Mouse (Mus musculus) heart, postnatal 36 days (tissue): ENCODE measurements around the gene Tbc1d17. TPM values are rescaled to one million over a fixed set of nuclear protein-coding genes. Genes with fewer than 3 reads are reported as not detected.
"Not testable (repeated sequence)": the region's sequence is repeated elsewhere in the genome, so short reads cannot be mapped to it uniquely, and the experiment has no call there.

Experiments used
- DNase-seq, 2 experiments: peaks; one replicate each; pipeline ENCODE4 v3.0.0; 2021 to 2022
- intact Hi-C: fragments of 180-260 bp; cut with DNase I; formaldehyde crosslinking; loops from one replicate; pipeline ENCODE4 v1.15.1; 2025
- total RNA-seq, 2 experiments: library from RNA; stranded (reverse); gene quantifications; 2 replicates each; pipeline ENCODE4 v1.2.3; 2021

The Tbc1d17 gene
- 10 to 100 TPM; 58.1 to 59.1 TPM for total RNA-seq

- intact Hi-C loops: no loop called here
- DNase-seq: peak; percentile 98
Measured at GRCm38 (mm10) chr7:44848561-44849415, at the start of gene Tbc1d17, which contains the start of gene Akt1s1. Tbc1d17 (minus strand) TSS chr7:44849079. Akt1s1 (plus strand) TSS chr7:44848991.

GRCm38 (mm10) chr7:44898607-44899006 lies 49.7 kb upstream of the Tbc1d17 start:
- DNase-seq: no peak
- intact Hi-C loops: loop anchor here (5.0 kb wide), 1 partner anchor 41 kb away; the partner anchor contains the start of gene Pnkp

GRCm38 (mm10) chr7:44896499-44896898 lies 47.6 kb upstream of the Tbc1d17 start:
- DNase-seq: peak in 1 of 2 experiments; percentile 39
- intact Hi-C loops: loop anchor here (5.0 kb wide), 1 partner anchor 39 kb away; the partner anchor contains the start of gene Pnkp

GRCm38 (mm10) chr7:44895593-44896434 lies 46.9 kb upstream of the Tbc1d17 start, which contains the start of gene Fuz:
Fuz (plus strand) TSS chr7:44896079.
- intact Hi-C loops: loop anchor here (5.0 kb wide), 1 partner anchor 39 kb away; the partner anchor contains the start of gene Pnkp
- DNase-seq: peak; percentile 88 to 90

- DNase-seq: no peak
- intact Hi-C loops: loop anchor here (5.0 kb wide), 1 partner anchor 38 kb away; the partner anchor contains the start of gene Pnkp
Measured at GRCm38 (mm10) chr7:44895206-44895592, 46.3 kb upstream of the Tbc1d17 start.

GRCm38 (mm10) chr7:44894175-44894574 lies 45.3 kb upstream of the Tbc1d17 start:
- intact Hi-C loops: no loop called here
- DNase-seq: no peak

GRCm38 (mm10) chr7:44893197-44893596 lies 44.3 kb upstream of the Tbc1d17 start:
- DNase-seq: no peak
- intact Hi-C loops: no loop called here

GRCm38 (mm10) chr7:44892276-44892921 lies 43.5 kb upstream of the Tbc1d17 start, which contains the start of gene Med25:
Med25 (minus strand) TSS chr7:44892712.
- peak; percentile 84 to 93 for DNase-seq
- intact Hi-C loops: no loop called here

GRCm38 (mm10) chr7:44891611-44892010 lies 42.7 kb upstream of the Tbc1d17 start:
- intact Hi-C loops: no loop called here
- no peak for DNase-seq

- DNase-seq: no peak
- intact Hi-C loops: no loop called here
Measured at GRCm38 (mm10) chr7:44890737-44891136, 41.9 kb upstream of the Tbc1d17 start.

- intact Hi-C loops: no loop called here
Measured at GRCm38 (mm10) chr7:44890180-44890579, 41.3 kb upstream of the Tbc1d17 start.

GRCm38 (mm10) chr7:44888256-44889105 lies 39.6 kb upstream of the Tbc1d17 start:
- no peak for DNase-seq
- intact Hi-C loops: no loop called here

More at GRCm38 (mm10) chr7:44890180-44890579, 41.3 kb upstream of the Tbc1d17 start:
- DNase-seq: no peak

- intact Hi-C loops: no loop called here
- no peak for DNase-seq
Measured at GRCm38 (mm10) chr7:44886964-44887363, 38.1 kb upstream of the Tbc1d17 start.

- no peak for DNase-seq
- intact Hi-C loops: no loop called here
Measured at GRCm38 (mm10) chr7:44884637-44885036, 35.8 kb upstream of the Tbc1d17 start.

- intact Hi-C loops: no loop called here
- DNase-seq: no peak
Measured at GRCm38 (mm10) chr7:44883036-44883435, 34.2 kb upstream of the Tbc1d17 start.

- DNase-seq: no peak
- intact Hi-C loops: no loop called here
Measured at GRCm38 (mm10) chr7:44877833-44878232, 29.0 kb upstream of the Tbc1d17 start.

GRCm38 (mm10) chr7:44871774-44872173 lies 22.9 kb upstream of the Tbc1d17 start:
- intact Hi-C loops, DNase-seq: not testable (repeated sequence)

- intact Hi-C loops: no loop called here
- no peak for DNase-seq
Measured at GRCm38 (mm10) chr7:44871181-44871580, 22.3 kb upstream of the Tbc1d17 start.

GRCm38 (mm10) chr7:44870614-44871013 lies 21.7 kb upstream of the Tbc1d17 start:
- intact Hi-C loops: no loop called here
- DNase-seq: no peak
